Mouse (Mus musculus) heart, adult 11 months (tissue): ENCODE results near the gene Camk1g.

Experiments
- DNase-seq: peaks from one replicate; pipeline ENCODE4 v3.0.0; 2022

Gene Camk1g

DNA sequence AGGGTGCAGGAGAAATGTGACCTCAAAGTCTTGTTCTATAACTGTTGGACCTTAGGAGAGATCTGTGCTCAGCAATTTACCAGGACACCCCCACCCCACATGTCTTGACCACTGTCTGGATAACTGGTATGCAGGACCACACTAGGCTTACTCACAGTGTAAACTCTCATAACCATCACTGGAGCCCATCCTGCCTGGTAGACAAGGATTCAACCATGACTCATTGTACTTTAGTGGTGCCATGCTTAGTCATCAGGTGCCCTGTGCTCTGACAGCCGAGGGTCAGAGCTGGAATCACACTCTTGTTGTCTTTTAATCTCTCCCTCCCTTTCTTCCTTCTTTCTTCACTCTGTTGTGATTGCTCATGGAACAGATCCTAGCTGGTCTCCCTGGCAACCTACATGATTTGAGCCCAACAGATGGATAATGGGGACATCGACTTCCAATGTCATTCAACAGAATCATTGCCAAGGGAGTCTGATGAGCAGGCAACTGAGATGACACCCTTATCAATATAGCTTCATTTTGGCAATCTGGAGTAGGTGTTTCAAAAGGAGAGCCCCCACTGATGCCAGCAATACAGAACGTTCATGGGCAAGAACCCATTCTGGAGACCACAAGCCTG, 71.8 kb downstream of the Camk1g start:
- DNase-seq: no peak
